Mouse (Mus musculus) heart, postnatal 0 days (tissue): ENCODE measurements at regions not wholly inside any gene's neighbourhood (a gene's known extent, or its start where the extent isn't known, plus 50 kb on each side); places are given as distances from the start of the nearest gene placed in this dataset.

Experiments
- ATAC-seq: fragments of 200-750 bp; cut with Nextera tagmentation; 2 replicates; pipeline ENCODE4 v1.8.0; 2017; ENCODE audit warnings: low read depth, moderate number of reproducible peaks, moderate library complexity; ENCODE audit not compliant: insufficient read depth
- DNase-seq: peaks from one replicate; pipeline ENCODE4 v3.0.0-alpha.2; 2016; ENCODE audit warnings: low spot score
- H3K27ac ChIP-seq: fragments of 300-500 bp; sonication (generic); 2 replicates; pipeline ENCODE4 v1.5.1; 2014; ENCODE audit warnings: low read depth, mild to moderate bottlenecking
- H3K27me3 ChIP-seq: fragments of 300-500 bp; sonication (generic); 2 replicates; pipeline ENCODE4 v1.6.1; 2014; ENCODE audit warnings: low read length, mixed read lengths; ENCODE audit not compliant: control insufficient read depth, insufficient read depth
- H3K36me3 ChIP-seq: fragments of 300-500 bp; sonication (generic); replicated peaks from 2 replicates; pipeline ENCODE4 v1.6.1; 2014; ENCODE audit warnings: low read length, mixed read lengths; ENCODE audit not compliant: control insufficient read depth, insufficient read depth
- H3K4me1 ChIP-seq: fragments of 300-500 bp; sonication (generic); 2 replicates; pipeline ENCODE4 v1.6.1; 2014; ENCODE audit warnings: antibody characterized with exemption; ENCODE audit not compliant: control insufficient read depth, insufficient read depth
- H3K4me2 ChIP-seq: fragments of 300-500 bp; sonication (generic); 2 replicates; pipeline ENCODE4 v1.6.1; 2014; ENCODE audit warnings: low read depth, mild to moderate bottlenecking, low read length, moderate library complexity
- H3K4me3 ChIP-seq: fragments of 300-500 bp; sonication (generic); 2 replicates; pipeline ENCODE4 v1.5.1; 2014; ENCODE audit warnings: low read depth, low read length
- H3K9ac ChIP-seq: fragments of 300-500 bp; sonication (generic); replicated peaks from 2 replicates; pipeline ENCODE4 v1.6.1; 2014; ENCODE audit warnings: low read depth, low read length, mixed read lengths
- H3K9me3 ChIP-seq: fragments of 300-500 bp; sonication (generic); replicated peaks from 2 replicates; pipeline ENCODE4 v1.6.1; 2016; ENCODE audit warnings: low read length; ENCODE audit not compliant: control insufficient read depth
- CTCF ChIP-seq: IDR thresholded peaks from 2 replicates; pipeline ENCODE4 v1.5.1; 2016; ENCODE audit warnings: antibody characterized with exemption, control low read depth, low read depth
- EP300 ChIP-seq: IDR thresholded peaks from 2 replicates; pipeline ENCODE4 v1.6.1; 2016; ENCODE audit warnings: antibody characterized with exemption, low read depth
- WGBS: fragments of 180-500 bp; shearing (Covaris S2); extraction: QIAGEN DNeasy Blood & Tissue Kit; methylation state at CpG from one replicate; pipeline ENCODE4 v1.1.7; 2014; 5-methylcytosine and 5-hydroxymethylcytosine counted together

GRCm38 (mm10) chr3:37908456-37908855 lies 184.2 kb upstream of the Gm5148 start:
- WGBS, result 62% methylated on average over 6 of the region's 6 CpGs
- ATAC-seq (no peak), DNase-seq (no peak)
- TF ChIP-seq EP300 (no peak), CTCF (no peak)
- H3K36me3 ChIP-seq, result no peaks in the 10 kb centered on the region
- H3K4me2 ChIP-seq, result no peak overlapping the region
- no peaks in the 10 kb centered on the region for H3K9me3 ChIP-seq
- H3K4me1 ChIP-seq, result peaks cover 20% of the 10 kb centered on the region
- no peak overlapping the region for H3K4me3 ChIP-seq
- H3K9ac ChIP-seq, result no peak overlapping the region
- H3K27ac ChIP-seq, result no peak overlapping the region
- H3K27me3 ChIP-seq, result no peaks in the 10 kb centered on the region

DNA sequence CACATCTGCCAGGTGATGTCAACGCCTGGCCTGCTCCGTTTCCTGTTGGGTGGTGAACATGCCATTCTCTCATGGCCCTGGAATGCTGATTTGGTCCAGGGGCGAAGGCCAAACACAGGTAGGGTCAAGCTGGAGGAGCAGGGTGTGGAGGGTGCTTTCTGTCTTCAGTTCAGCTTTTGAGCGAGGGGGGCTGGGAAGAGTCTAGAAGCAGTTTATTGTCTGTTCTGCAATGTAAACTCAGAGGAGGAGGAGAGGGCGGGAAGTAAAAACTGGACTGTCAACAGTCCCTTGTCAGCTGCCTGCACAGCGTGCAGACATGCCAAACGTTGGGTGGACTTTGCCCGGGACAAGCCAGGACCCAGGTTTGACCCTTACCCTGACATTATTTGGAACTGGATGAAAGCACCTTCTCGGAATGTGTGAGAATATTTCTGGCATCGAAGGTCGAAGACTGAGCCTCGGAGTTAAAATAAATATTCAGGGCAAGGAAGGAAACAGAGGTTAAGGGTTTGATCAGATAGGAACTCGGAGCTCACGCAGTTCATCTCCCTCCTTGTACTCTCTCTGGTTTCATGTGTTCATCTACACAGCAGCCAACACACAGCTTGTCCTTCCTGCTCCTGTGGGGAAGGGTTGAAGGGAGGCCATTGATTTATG lies 183.3 kb upstream of the Gm5148 start:
- Histone ChIP-seq H3K27ac (peak overlapping the region; percentile 28; the same call in 1 of the 2 replicates), H3K4me1 (peaks cover 20% of the 10 kb centered on the region), H3K36me3 (no peaks in the 10 kb centered on the region), H3K27me3 (no peaks in the 10 kb centered on the region), H3K4me2 (no peak overlapping the region), H3K4me3 (no peak overlapping the region), H3K9ac (no peak overlapping the region), H3K9me3 (no peaks in the 10 kb centered on the region)
- DNase-seq (peak; percentile 25), ATAC-seq (peak; percentile 58)
- 5% methylated on average over 14 of the region's 14 CpGs for WGBS
- no peak for TF ChIP-seq CTCF
- TF ChIP-seq EP300, result no peak

- no peak overlapping the region for H3K4me2 ChIP-seq
- no peak for DNase-seq
- no peak overlapping the region for H3K4me3 ChIP-seq
- WGBS, result 34% methylated on average over 5 of the region's 5 CpGs
- ATAC-seq, result no peak
- H3K9me3 ChIP-seq, result no peaks in the 10 kb centered on the region
- TF ChIP-seq EP300 (no peak), CTCF (no peak)
- peaks cover 20% of the 10 kb centered on the region for H3K4me1 ChIP-seq
- no peak overlapping the region for H3K9ac ChIP-seq
- H3K27me3 ChIP-seq, result no peaks in the 10 kb centered on the region
- H3K27ac ChIP-seq, result peak overlapping the region; percentile 46; the same call in 1 of the 2 replicates
- no peaks in the 10 kb centered on the region for H3K36me3 ChIP-seq
These were observed 182.5 kb upstream of the Gm5148 start for GRCm38 (mm10) chr3:37906806-37907251.

DNA sequence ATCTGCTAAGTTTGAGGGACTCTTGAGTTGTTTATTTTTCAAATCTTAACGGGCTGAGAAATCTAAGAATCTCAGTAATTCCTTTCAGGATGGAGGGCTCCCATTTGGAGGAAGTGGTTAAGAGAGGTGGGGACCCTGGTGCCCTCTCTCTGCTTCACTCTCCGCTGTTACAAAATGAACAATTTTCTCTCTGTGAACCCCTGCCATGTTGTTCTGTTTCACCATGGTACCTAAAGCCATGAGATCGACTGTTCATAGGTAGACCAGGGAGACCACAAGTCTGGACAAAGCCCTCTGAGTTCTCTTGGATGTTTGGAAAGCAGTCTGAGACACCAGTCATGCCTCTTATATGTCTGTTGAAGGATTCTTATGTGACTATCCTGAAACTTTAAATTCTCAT lies 179.9 kb upstream of the Gm5148 start:
- Histone ChIP-seq H3K4me3 (no peak overlapping the region), H3K4me1 (peaks cover 20% of the 10 kb centered on the region), H3K36me3 (no peaks in the 10 kb centered on the region), H3K9me3 (no peaks in the 10 kb centered on the region), H3K27ac (no peak overlapping the region), H3K9ac (no peak overlapping the region), H3K4me2 (no peak overlapping the region), H3K27me3 (no peaks in the 10 kb centered on the region)
- no peak for TF ChIP-seq EP300
- no peak for TF ChIP-seq CTCF
- 72% methylated on average over 3 of the region's 3 CpGs for WGBS
- DNase-seq, result no peak
- no peak for ATAC-seq

- Histone ChIP-seq H3K27me3 (no peaks in the 10 kb centered on the region), H3K9me3 (no peaks in the 10 kb centered on the region), H3K27ac (no peak overlapping the region), H3K4me2 (no peak overlapping the region), H3K4me3 (no peak overlapping the region), H3K9ac (no peak overlapping the region), H3K36me3 (no peaks in the 10 kb centered on the region), H3K4me1 (peaks cover 18% of the 10 kb centered on the region)
- no peak for ATAC-seq
- TF ChIP-seq EP300, result no peak
- DNase-seq, result no peak
- WGBS, result 85% methylated on average over 3 of the region's 3 CpGs
These were observed 179.2 kb upstream of the Gm5148 start for GRCm38 (mm10) chr3:37903482-37903881.

DNA sequence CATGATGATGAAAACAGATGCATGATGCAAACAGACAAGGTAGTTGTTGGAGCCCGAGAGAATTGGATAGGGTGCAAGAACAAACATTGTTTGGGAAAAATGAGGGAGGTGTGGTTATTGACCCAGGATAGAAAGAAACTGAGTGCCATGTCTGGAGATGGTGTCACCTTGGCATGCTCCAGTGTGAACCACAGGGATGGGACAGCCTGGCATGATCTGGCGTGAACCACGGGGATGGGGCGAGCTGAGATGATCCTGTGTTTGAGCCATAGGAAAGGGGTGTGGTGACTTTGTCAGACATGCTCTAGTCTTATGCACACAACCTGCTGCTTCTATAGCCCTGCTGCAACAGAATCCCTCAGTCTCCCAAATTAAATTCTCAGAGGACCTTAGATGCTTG lies 178.7 kb upstream of the Gm5148 start:
- no peak for DNase-seq
- Histone ChIP-seq H3K27ac (no peak overlapping the region), H3K4me2 (no peak overlapping the region), H3K9me3 (no peaks in the 10 kb centered on the region), H3K36me3 (no peaks in the 10 kb centered on the region), H3K4me3 (no peak overlapping the region), H3K4me1 (peaks cover 15% of the 10 kb centered on the region), H3K9ac (no peak overlapping the region), H3K27me3 (no peaks in the 10 kb centered on the region)
- TF ChIP-seq CTCF, result no peak
- TF ChIP-seq EP300, result no peak
- ATAC-seq, result no peak
- WGBS, result 89% methylated on average over 4 of the region's 4 CpGs
